Mouse (Mus musculus) embryonic fibroblast, embryonic 13.5 days (primary cell): ENCODE results near the gene Ss18l1.

Experiments used
- CTCF ChIP-seq: IDR thresholded peaks from 2 replicates; pipeline ENCODE4 v1.5.1; 2011; ENCODE audit warnings: mild to moderate bottlenecking, control low read depth, low read length, moderate library complexity, borderline replicate concordance; ENCODE audit not compliant: insufficient read depth
- POLR2A ChIP-seq: IDR thresholded peaks from 2 replicates; pipeline ENCODE4 v1.6.1; 2011; ENCODE audit warnings: low read depth, mild to moderate bottlenecking, control low read depth, low read length, moderate library complexity

- TF ChIP-seq CTCF (no peak), POLR2A (no peak)
Measured at GRCm38 (mm10) chr2:180031270-180031669, 11.0 kb upstream of the Ss18l1 start.
